Mouse (Mus musculus) heart, embryonic 11.5 days (tissue): ENCODE measurements around the gene Gm11639. TPM values are rescaled to one million over a fixed set of nuclear protein-coding genes. Genes with fewer than 3 reads are reported as not detected.
"Not testable (repeated sequence)": the region's sequence is repeated elsewhere in the genome, so short reads cannot be mapped to it uniquely, and the experiment has no call there.

ENCODE experiments used
- ATAC-seq: fragments of 200-750 bp; cut with Nextera tagmentation; replicated peaks from 2 replicates; pipeline ENCODE4 v1.8.0; 2017; ENCODE audit warnings: moderate library complexity; ENCODE audit not compliant: insufficient number of reproducible peaks, low FRiP score, low TSS enrichment
- H3K27ac ChIP-seq: fragments of 300-500 bp; sonication (generic); 2 replicates; pipeline ENCODE4 v1.5.1; 2014; ENCODE audit warnings: mild to moderate bottlenecking, low read depth, low read length
- H3K27me3 ChIP-seq: fragments of 300-500 bp; sonication (generic); 2 replicates; pipeline ENCODE4 v1.6.1; 2014; ENCODE audit warnings: mild to moderate bottlenecking, low read length, mixed read lengths; ENCODE audit not compliant: control insufficient read depth, insufficient read depth
- H3K36me3 ChIP-seq: fragments of 300-500 bp; sonication (generic); 2 replicates; pipeline ENCODE4 v1.6.1; 2014; ENCODE audit warnings: mild to moderate bottlenecking, low read length, moderate library complexity, mixed read lengths; ENCODE audit not compliant: control insufficient read depth, insufficient read depth
- H3K4me1 ChIP-seq: fragments of 300-500 bp; sonication (generic); 2 replicates; pipeline ENCODE4 v1.6.1; 2014; ENCODE audit warnings: low read length; ENCODE audit not compliant: control insufficient read depth, insufficient read depth
- H3K4me2 ChIP-seq: fragments of 300-500 bp; sonication (generic); 2 replicates; pipeline ENCODE4 v1.6.1; 2014; ENCODE audit warnings: mild to moderate bottlenecking, moderate library complexity
- H3K4me3 ChIP-seq: fragments of 300-500 bp; sonication (generic); 2 replicates; pipeline ENCODE4 v1.5.1; 2014; ENCODE audit warnings: low read depth, low read length
- H3K9ac ChIP-seq: fragments of 300-500 bp; sonication (generic); 2 replicates; pipeline ENCODE4 v1.6.1; 2014; ENCODE audit warnings: mild to moderate bottlenecking, low read depth, low read length, moderate library complexity
- H3K9me3 ChIP-seq: fragments of 300-500 bp; sonication (generic); replicated peaks from 2 replicates; pipeline ENCODE4 v1.6.1; 2016; ENCODE audit warnings: low read length; ENCODE audit not compliant: control insufficient read depth
- WGBS: fragments of 180-500 bp; shearing (Covaris S2); extraction: QIAGEN DNeasy Blood & Tissue Kit; methylation state at CpG from one replicate; pipeline ENCODE4 v1.1.7; 2014; ENCODE audit not compliant: insufficient replicate concordance; 5-methylcytosine and 5-hydroxymethylcytosine counted together
- polyA plus RNA-seq: library from polyadenylated mRNA; unstranded; fragments of >200 nt; fragmentation: Nextera tagmentation; extraction: Ambion mirVana; gene quantifications from 2 replicates; pipeline ENCODE4 v1.2.1, GENCODE M21; 2014

Gm11639 gene
- polyA plus RNA-seq, 1 experiment from 2014 or later, result 0.03 TPM

DNA sequence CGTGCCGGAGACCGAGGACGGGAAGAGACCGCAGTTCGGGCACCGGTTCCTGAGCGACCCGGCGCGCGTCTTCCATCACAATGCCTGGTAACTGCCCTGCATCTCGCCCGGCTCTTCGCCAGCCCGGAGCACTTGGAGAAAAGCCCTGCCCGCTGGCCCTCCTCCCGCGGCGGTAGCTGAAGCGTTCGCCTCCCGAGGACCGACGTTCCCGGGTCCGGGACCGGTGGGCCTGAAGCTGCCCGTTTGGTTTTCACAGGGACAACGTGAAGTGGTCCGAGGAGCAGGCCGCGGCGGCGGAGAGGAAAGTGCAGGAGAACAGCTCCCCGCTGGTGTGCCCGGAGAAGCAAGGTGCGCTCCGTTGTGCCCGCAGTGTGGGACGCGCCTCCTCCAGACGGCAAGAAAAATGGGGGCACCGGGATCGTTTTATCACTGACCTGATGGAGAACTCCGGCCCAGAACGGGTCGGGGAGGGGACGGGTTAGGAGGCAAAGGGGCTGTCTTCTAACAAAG lies 441.1 kb downstream of the Gm11639 start:
- peak overlapping the region; percentile 82 for H3K9ac ChIP-seq
- peak overlapping the region; percentile 98 for H3K4me3 ChIP-seq
- ATAC-seq, result no peak
- H3K27me3 ChIP-seq, result no peaks in the 10 kb centered on the region
- peak overlapping the region; percentile 35; the same call in 1 of the 2 replicates for H3K27ac ChIP-seq
- 1% methylated on average over 49 of the region's 49 CpGs for WGBS
- H3K9me3 ChIP-seq, result no peaks in the 10 kb centered on the region
- H3K36me3 ChIP-seq, result peaks cover 3% of the 10 kb centered on the region; the same call in 1 of the 2 replicates
- peak overlapping the region; percentile 97 for H3K4me2 ChIP-seq
- peaks cover 8% of the 10 kb centered on the region for H3K4me1 ChIP-seq

DNA sequence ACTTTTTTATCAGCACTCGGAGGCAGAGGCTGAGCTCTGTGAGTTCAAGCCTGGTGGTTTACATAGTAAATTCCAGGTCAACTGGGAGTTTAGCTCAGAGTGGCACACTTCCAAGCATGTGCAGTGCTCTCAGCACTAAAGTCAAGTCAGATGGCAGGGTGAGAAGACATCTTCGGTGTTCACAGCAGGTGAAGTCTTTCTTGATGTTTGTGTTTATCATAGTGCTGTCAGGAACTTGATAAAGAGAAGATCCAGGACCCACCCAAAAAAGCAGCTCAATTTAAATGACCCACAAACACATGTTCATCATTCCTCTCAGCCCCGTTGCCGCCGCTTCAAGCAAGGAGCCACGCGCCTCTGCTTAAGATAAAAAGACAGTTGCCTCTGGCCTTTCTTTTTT lies 450.2 kb downstream of the Gm11639 start:
- H3K36me3 ChIP-seq, result peaks cover 53% of the 10 kb centered on the region
- no peak overlapping the region for H3K4me3 ChIP-seq
- 84% methylated on average over 7 of the region's 7 CpGs for WGBS
- H3K9ac ChIP-seq, result no peak overlapping the region
- ATAC-seq, result no peak
- H3K9me3 ChIP-seq, result no peaks in the 10 kb centered on the region
- no peaks in the 10 kb centered on the region for H3K4me1 ChIP-seq
- no peaks in the 10 kb centered on the region for H3K27me3 ChIP-seq
- no peak overlapping the region for H3K4me2 ChIP-seq
- no peak overlapping the region for H3K27ac ChIP-seq

DNA sequence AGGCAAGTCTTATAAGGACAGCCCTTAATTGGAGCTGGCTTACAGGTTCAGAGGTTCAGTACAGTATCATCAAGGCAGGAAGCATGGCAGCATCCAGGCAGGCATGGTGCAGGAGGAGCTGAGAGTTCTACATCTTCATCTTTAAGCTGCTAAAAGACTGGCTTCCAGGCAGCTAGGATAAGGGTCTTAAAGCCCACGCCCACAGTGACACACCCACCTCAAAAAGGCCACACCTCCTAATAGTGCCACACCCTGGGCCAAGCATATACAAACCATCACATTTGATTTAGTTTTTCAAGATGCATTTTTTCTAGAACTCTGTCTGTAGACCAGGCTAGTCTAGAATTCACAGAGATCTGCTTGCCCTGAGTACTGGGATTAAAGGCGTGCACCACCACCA lies 451.7 kb downstream of the Gm11639 start:
- H3K27ac ChIP-seq, H3K4me3 ChIP-seq, H3K4me2 ChIP-seq, H3K27me3 ChIP-seq, H3K9me3 ChIP-seq, H3K4me1 ChIP-seq, H3K9ac ChIP-seq, ATAC-seq: not testable (repeated sequence)
- 93% methylated on average over 2 of the region's 2 CpGs for WGBS
- peaks cover 52% of the 10 kb centered on the region for H3K36me3 ChIP-seq

DNA sequence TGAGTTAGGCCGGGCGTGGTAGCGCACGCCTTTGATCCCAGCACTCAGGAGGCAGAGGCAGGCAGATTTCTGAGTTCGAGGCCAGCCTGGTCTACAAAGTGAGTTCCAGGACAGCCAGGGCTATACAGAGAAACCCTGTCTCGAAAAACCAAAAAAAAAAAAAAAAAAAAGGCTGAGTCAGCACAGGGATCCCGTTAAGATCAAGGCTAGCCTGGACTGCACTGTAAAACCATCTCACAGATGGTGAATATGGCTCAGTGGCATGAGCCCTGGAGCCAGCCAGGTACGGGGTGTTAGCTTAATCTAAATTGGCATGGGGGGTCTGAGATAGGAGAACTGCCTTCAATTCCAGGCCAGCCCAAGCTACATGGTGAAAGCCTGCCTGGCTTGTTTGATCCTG lies 455.0 kb downstream of the Gm11639 start:
- H3K9me3 ChIP-seq, ATAC-seq, H3K27ac ChIP-seq, H3K4me1 ChIP-seq, H3K4me3 ChIP-seq, H3K9ac ChIP-seq, H3K27me3 ChIP-seq, H3K4me2 ChIP-seq: not testable (repeated sequence)
- H3K36me3 ChIP-seq, result peaks cover 32% of the 10 kb centered on the region
- WGBS, result 98% methylated on average over 7 of the region's 8 CpGs

DNA sequence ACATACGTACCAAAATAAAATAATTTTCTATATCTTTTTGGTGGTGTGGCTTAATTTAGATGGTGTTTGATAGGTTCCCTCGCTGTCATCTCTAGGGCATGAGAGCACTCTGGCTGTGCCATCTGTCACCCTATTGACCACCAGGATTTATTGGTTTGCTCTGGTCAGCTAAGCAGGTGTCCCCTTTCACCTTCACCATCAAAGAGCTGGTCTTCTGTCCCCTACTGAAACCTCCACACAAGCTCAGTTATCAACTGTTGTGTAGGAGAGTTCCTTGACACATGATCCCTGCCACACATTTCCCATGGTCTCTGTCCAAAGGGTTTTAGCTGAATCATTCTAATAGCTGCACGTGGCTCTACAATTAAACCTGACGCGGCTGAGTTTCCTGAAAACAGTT lies 455.6 kb downstream of the Gm11639 start:
- ATAC-seq, result no peak
- Histone ChIP-seq H3K36me3 (peaks cover 26% of the 10 kb centered on the region), H3K27ac (no peak overlapping the region), H3K27me3 (no peaks in the 10 kb centered on the region), H3K9me3 (no peaks in the 10 kb centered on the region), H3K4me2 (no peak overlapping the region), H3K9ac (no peak overlapping the region), H3K4me3 (no peak overlapping the region), H3K4me1 (no peaks in the 10 kb centered on the region)
- WGBS, result 88% methylated on average over 5 of the region's 5 CpGs

DNA sequence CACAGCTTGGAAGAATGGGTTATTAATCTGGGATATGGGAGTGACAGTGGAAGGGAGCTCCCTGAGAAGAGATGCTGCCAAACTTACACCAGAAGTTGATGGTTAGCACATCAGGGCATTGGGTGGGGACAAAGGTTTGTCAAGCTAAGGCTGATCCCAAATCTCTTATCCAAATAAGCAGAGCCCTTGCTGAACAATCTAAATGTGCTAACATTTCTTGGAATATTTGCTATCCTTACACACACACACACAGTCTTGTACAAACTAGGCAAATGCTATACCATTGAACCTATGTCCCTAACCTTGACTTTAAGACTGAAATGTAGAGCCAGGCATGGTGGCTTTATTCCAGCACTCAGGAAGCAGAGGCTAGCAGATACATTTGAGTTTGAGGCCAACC lies 458.1 kb downstream of the Gm11639 start:
- Histone ChIP-seq H3K27ac (no peak overlapping the region), H3K4me3 (no peak overlapping the region), H3K4me1 (no peaks in the 10 kb centered on the region), H3K36me3 (peaks cover 15% of the 10 kb centered on the region), H3K9me3 (no peaks in the 10 kb centered on the region), H3K4me2 (no peak overlapping the region), H3K27me3 (no peaks in the 10 kb centered on the region), H3K9ac (no peak overlapping the region)
- ATAC-seq, result no peak

DNA sequence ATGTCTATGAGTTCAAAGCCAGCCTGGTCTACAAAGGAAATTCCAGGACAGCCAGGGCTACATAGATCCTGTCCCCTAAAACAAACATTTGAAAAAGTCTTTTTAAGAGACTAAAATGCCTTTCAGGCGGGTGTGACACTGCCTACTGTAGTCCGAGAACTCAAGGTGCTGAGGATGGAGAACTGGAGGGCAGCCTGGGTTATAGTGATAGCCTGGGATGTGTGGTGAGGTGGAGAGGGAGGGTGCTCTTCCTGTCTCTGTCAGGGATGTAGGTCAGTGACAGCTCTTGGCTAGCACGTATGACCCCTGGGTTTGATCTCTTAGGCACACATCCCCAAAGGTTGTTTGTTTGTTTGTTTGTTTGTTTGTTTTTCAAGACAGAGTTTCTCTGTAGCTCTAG lies 458.6 kb downstream of the Gm11639 start:
- Histone ChIP-seq H3K9me3 (no peaks in the 10 kb centered on the region), H3K4me3 (no peak overlapping the region), H3K27me3 (no peaks in the 10 kb centered on the region), H3K4me1 (no peaks in the 10 kb centered on the region), H3K9ac (no peak overlapping the region), H3K36me3 (peaks cover 15% of the 10 kb centered on the region), H3K27ac (no peak overlapping the region), H3K4me2 (no peak overlapping the region)
- ATAC-seq, result no peak
- WGBS, result 73% methylated on average over 3 of the region's 3 CpGs

DNA sequence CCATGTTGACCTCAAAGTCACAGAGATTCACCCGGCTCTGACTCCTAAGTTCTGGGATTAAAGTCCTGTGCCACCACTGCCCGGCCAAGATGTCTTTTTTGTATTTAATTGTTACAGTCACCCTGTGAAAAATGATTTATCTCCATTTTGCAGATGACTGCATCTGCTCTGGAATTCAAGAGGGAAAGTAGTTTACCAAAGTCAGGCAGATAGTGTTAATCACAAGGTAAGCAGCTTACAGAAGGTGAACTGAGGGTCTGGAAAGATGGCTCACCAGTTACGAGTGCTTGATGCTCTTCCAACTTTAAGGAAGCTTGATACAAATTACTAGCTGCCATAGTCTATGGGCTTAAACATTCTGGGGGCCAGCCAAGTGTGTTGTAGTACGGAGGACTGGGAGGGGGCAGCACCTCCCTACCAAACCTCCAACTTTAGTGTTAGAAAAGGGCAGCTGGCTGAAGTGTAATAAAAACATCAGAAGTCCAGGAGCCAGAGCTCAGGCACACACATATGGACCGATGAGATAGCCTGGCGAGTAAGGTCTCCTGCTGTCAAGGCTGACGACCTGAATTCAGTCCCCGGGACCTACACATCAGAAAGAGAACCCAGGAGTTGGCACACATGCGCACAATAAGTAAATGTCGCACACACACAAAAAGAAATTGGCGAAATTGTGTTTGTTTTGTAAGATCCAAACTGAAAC lies 459.2 kb downstream of the Gm11639 start:
- no peaks in the 10 kb centered on the region for H3K4me1 ChIP-seq
- 78% methylated on average over 11 of the region's 11 CpGs for WGBS
- H3K4me3 ChIP-seq, result no peak overlapping the region
- no peak for ATAC-seq
- no peaks in the 10 kb centered on the region for H3K9me3 ChIP-seq
- no peak overlapping the region for H3K4me2 ChIP-seq
- peaks cover 10% of the 10 kb centered on the region for H3K36me3 ChIP-seq
- no peaks in the 10 kb centered on the region for H3K27me3 ChIP-seq
- H3K9ac ChIP-seq, result no peak overlapping the region
- H3K27ac ChIP-seq, result no peak overlapping the region

DNA sequence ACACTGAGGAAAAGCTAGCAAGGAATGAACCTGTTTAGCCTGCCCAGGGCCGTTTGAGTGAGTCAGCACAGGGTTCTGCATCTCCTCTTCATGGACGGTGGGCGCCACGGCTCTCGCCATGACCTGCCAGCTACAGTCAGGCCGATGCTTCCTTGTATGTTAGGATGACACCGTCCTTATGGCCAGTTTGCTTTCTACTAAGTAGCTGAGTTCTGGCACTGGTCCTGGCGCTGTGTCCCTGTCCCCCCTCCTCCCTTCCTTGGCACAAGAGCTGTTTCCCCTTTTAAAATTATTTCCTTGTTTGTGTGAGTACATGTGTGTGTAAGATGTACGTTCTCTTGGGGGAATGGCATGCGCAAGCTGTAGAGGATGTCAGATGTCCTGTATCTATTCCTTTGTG lies 459.7 kb downstream of the Gm11639 start:
- 87% methylated on average over 10 of the region's 10 CpGs for WGBS
- H3K4me3 ChIP-seq, result no peak overlapping the region
- H3K27ac ChIP-seq, result no peak overlapping the region
- no peaks in the 10 kb centered on the region for H3K4me1 ChIP-seq
- H3K9me3 ChIP-seq, result no peaks in the 10 kb centered on the region
- H3K36me3 ChIP-seq, result peaks cover 6% of the 10 kb centered on the region; the same call in 1 of the 2 replicates
- no peaks in the 10 kb centered on the region for H3K27me3 ChIP-seq
- no peak overlapping the region for H3K9ac ChIP-seq
- ATAC-seq, result no peak
- H3K4me2 ChIP-seq, result no peak overlapping the region
